Mouse (Mus musculus) kidney, postnatal 4 days (tissue): ENCODE measurements around the gene Olfr376.

Source experiments
- DNase-seq, 2 experiments: peaks; one replicate each; pipeline ENCODE4 v3.0.0; 2021; ENCODE audit warnings: mixed read lengths in 2 of 2

Gene Olfr376

DNA sequence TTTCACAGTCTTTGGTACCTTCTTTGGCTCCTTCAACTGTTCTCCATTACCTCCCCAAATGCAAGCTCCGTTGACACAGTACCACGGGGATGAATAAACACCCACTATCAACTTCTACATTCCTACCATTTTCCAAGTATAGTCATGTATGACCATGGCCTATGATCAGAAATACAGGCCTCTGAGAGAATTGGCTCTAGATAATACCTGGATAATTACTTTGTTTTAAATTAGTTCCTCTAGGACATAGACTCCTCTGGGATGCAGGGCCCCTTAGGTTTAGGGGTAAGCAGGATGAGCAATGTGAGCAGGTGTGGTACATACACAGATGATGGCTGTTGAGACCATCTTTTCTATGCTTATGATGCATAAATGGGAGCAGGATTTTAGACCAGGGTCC lies at the start of gene Olfr376:
Olfr376 (plus strand) TSS at position 301 of the 400 bp plus-strand sequence.
- DNase-seq, result no peak

DNA sequence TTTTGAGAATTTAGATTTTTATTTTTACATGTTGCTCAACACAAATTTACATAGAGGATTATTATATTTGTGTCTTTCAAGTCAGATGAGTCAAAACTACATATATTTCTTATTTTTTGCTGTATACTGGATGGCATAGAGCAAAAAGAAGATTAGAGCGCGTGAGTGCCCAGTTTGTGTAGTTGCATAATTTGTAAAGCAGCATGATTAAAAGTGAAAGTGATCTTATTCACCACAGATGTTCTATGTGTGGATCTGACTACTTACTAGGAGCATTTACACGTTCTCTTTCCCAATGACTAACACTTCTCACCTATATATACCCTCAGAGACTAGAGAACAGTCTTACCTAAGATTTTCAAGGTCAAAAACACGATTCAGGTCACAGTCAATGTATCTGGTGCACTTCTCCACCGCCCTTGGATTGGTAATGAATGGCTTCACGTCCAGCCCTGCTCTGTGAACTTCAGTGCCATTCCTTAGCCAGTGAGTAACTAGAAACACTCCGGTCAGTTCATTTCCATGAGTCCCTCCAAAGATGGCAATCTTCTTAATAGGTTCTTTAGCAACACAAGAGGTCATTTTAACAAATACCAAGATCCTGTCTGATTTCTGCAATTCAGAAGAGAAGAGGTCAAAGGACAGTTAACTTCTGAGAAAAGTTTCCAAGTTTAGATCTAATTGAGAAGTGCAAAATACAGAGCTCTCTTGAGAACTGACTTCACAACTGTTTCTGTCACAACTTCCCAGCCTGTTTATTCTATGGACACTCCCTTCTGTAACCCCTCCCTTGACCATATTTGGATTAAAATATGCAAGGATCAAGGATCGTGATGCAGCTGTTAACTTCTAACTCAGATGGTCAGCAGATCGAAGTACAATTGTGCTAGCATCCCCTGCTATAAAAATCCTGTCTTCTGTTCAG lies 46.9 kb upstream of the Olfr376 start:
- no peak for DNase-seq

DNA sequence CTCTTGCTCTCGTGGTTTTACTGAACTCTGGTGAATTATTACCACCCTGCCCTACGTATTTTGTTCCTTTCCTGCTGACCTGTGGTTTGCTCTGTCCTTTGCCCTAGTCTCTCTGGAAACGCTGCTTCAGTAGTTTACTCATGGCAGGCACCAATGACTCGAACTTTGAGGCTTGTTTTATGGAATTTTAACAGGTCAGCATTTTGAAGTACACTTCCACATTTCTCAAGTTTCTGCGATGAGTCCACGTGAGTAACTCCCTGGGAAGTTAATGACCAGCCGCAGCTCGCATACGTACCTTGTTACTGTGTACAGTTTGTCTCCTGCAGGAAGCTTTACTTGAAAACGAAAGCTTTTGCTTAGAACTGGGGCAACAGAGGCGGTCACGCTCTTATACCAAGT lies 44.6 kb upstream of the Olfr376 start:
- DNase-seq, result peak; percentile 44 to 68

DNA sequence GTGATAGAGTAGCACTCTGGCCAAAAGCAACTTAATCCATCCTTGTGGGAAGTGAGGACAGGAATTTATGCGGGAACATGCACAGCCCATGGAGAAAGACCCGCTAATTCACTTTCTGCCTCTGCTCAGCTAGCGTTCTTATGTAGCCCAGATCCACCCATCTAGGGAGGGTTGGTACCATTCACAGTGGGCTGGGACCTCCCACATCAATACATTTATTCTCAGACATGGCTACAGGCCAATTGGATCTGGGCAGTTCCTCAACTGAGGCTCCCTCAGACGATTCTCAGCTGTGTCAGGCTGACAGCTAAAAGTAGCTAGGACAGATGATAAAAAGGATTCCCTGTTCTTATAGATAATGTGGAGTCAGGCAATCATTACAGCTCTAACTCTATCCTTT lies 43.7 kb upstream of the Olfr376 start:
- peak in 1 of 2 experiments; percentile 9 for DNase-seq

DNA sequence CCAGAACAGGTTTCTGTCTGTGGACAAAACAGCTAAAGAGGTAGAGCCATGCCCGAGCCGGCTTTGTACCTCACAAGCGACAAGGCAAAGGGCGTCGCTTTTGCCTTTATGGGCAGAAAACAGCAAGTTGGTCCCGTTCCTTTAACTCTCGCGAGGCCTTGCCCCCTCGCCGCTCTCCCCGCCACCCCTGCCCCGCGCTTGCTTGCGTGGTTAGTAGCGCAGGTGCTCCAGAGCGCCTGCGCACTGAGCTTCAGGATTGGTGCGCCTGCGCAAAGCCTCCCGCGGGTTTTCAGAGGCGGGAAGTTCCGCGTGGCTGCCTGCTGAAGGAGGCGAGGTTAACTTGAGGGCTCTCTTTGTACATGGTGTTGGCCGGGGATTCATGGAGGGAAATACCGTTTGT lies 41.6 kb upstream of the Olfr376 start, which contains the start of the genes Aspa, Gm49340 and Spata22:
Aspa (minus strand) TSS at position 155 of the 400 bp plus-strand sequence.
Gm49340 (plus strand) TSS at position 300 of the 400 bp plus-strand sequence.
Spata22 (plus strand) TSS at position 300 of the 400 bp plus-strand sequence.
- no peak for DNase-seq

DNA sequence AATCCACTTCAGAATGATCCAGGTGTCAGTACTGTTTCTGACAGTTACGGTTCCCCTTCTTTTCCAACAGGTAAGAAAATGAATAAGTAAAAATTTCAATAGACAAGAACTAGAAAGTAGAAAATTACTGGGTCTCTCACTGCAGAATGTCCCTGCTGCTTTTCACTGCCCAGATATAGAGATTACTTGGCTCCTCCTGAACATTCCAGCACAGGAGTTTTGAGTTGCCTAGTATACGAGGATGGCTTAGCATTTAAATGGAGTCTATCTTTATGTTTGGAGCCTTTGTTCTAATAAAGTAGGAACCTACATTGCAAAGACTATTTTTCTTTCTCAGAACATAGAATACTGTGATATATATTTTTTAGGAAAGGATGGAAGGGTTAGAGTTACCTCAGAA lies 37.7 kb upstream of the Olfr376 start:
- no peak for DNase-seq

DNA sequence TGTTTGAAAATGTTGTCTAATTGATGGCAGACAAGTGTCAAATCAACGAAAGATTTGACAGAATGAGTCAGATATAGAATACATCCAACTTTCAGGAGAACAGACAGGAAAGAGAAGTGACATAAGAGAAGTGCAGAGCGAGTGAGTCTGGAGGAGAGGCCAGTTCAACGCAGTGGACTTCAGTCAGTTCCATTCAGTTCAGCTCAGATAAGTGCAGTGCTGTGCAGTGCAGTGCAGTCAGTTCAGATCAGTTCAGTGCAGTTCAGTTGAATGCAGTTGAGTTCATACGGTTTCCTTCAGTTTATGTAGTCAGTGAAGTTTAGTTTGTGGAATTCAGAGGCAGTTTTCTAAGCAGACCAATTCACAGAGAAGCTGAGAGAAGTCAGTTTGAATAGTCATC lies 34.1 kb upstream of the Olfr376 start:
- no peak for DNase-seq

DNA sequence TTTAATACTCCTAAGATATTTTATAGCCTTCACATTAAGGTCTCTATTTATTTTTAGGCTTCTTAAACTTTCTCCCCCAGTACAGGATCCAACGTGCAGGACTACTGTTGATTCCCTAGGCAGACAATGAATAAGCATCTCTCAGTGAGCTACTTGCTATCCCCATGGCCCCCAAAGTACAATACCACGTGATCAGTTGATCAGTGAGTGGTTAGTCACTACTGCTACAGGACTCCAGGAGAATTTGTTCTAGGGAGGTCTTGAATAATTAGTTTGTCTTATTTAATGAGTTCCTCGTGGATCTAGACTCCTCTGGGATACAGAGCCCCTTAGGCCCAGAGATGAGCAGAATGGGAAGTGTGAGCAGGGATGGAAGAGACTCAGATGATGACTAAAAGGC lies 20.6 kb upstream of the Olfr376 start, which contains the start of gene Olfr20:
Olfr20 (plus strand) TSS at position 301 of the 400 bp plus-strand sequence.
- no peak for DNase-seq

DNA sequence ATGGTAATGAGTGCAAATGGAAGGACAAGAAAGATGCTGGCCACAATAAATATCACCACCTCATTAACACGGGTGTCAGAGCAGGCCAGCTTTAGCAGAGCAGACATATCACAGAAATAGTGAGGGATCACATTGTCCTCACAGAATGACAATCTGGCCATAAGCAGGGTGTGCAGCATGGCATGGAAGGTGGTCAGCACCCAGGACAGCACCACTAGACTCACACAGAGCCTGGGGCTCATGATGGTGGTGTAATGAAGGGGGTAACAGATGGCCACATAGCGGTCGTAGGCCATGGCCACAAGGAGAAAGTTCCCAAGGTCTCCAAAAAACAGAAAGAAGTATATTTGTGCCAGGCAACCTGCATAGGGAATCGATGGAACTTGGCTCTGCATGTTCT lies 24.3 kb downstream of the Olfr376 start:
- DNase-seq, result peak; percentile 54 to 56

DNA sequence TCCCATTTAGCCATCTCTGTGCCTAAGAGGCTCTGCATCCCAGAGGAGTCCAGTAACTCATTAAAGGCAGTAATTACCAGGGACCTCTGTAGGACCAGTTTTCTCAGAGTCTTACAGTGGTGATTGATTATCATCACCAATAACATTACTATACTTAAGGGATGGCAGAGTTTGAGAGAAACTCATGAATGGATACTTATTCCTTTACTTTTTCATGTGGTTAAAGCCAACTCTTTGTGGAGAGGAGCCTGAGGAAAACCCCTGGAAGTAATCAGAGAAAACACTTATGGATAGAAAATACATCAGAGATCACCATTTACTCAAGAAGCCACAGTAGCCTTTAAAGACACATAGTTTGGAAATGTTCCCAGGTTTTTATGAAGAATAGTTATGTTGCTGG lies 28.5 kb downstream of the Olfr376 start, which contains the start of gene Olfr1:
Olfr1 (minus strand) TSS at position 101 of the 400 bp plus-strand sequence.
- no peak for DNase-seq
